Mouse (Mus musculus) lung, embryonic 14.5 days (tissue): ENCODE data around the gene Zfp978. TPM values are rescaled to one million over a fixed set of nuclear protein-coding genes. Genes with fewer than 3 reads are reported as not detected.
"Not testable (repeated sequence)": the region's sequence is repeated elsewhere in the genome, so short reads cannot be mapped to it uniquely, and the experiment has no call there.

Source experiments
- ATAC-seq: fragments of 200-750 bp; cut with Nextera tagmentation; 2 replicates; pipeline ENCODE4 v1.8.0; 2017; ENCODE audit warnings: mild to moderate bottlenecking, moderate TSS enrichment, moderate library complexity; ENCODE audit not compliant: insufficient read depth
- DNase-seq: peaks from one replicate; pipeline ENCODE4 v3.0.0-alpha.2; 2015
- H3K27ac ChIP-seq: fragments of 300-500 bp; sonication (generic); 2 replicates; pipeline ENCODE4 v1.5.1; 2014; ENCODE audit warnings: low read depth, mild to moderate bottlenecking, moderate library complexity
- H3K27me3 ChIP-seq: fragments of 300-500 bp; sonication (generic); 2 replicates; pipeline ENCODE4 v1.6.1; 2014; ENCODE audit warnings: low read length, control low read depth; ENCODE audit not compliant: insufficient read depth
- H3K36me3 ChIP-seq: fragments of 300-500 bp; sonication (generic); 2 replicates; pipeline ENCODE4 v1.6.1; 2014; ENCODE audit warnings: control low read depth; ENCODE audit not compliant: insufficient read depth
- H3K4me1 ChIP-seq: fragments of 300-500 bp; sonication (generic); 2 replicates; pipeline ENCODE4 v1.6.1; 2014; ENCODE audit warnings: antibody characterized with exemption, control low read depth; ENCODE audit not compliant: insufficient read depth
- H3K4me2 ChIP-seq: fragments of 300-500 bp; sonication (generic); 2 replicates; pipeline ENCODE4 v1.6.1; 2014; ENCODE audit warnings: mild to moderate bottlenecking
- H3K4me3 ChIP-seq: fragments of 300-500 bp; sonication (generic); 2 replicates; pipeline ENCODE4 v1.5.1; 2014; ENCODE audit warnings: low read depth, low read length
- H3K9ac ChIP-seq: fragments of 300-500 bp; sonication (generic); 2 replicates; pipeline ENCODE4 v1.6.1; 2014
- H3K9me3 ChIP-seq: fragments of 300-500 bp; sonication (generic); 2 replicates; pipeline ENCODE4 v1.6.1; 2016; ENCODE audit warnings: low read depth, low read length, control low read depth
- WGBS: fragments of 180-500 bp; shearing (Covaris S2); extraction: QIAGEN DNeasy Blood & Tissue Kit; methylation state at CpG from one replicate; pipeline ENCODE4 v1.1.7; 2014; 5-methylcytosine and 5-hydroxymethylcytosine counted together
- polyA plus RNA-seq: library from polyadenylated mRNA; unstranded; fragments of >200 nt; fragmentation: Nextera tagmentation; extraction: Ambion mirVana; gene quantifications from 2 replicates; pipeline ENCODE4 v1.2.1, GENCODE M21; 2014

Zfp978 gene
- polyA plus RNA-seq, 1 experiment from 2014 or later = 0.21 TPM

DNA sequence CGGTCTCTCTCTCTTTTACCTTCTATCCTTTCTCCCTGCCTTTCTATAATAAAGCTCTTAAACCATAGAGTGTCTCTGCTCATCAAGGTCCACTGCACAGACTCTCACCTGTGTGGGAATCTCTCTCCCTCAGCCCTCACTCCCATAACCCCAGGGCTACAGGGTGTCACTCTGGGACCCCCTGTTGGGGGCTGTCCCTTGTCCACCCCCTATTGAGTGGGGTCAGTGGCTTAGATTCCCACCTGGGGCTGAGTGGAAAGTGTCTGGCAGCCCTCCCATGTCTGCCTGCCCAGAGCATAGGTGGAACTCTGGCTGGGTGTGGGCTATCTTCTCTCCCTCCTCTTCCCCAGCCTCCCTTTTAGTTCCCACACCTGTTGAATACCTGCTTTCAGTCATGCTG, 37.6 kb downstream of the Zfp978 start:
- not testable (repeated sequence) for H3K9ac ChIP-seq, H3K27ac ChIP-seq, H3K27me3 ChIP-seq, H3K4me3 ChIP-seq, ATAC-seq, H3K36me3 ChIP-seq, H3K4me1 ChIP-seq, H3K4me2 ChIP-seq, DNase-seq
- peaks cover 34% of the 10 kb centered on the region for H3K9me3 ChIP-seq
- WGBS = 90% methylated on average over 1 of the region's 1 CpGs

- not testable (repeated sequence) for H3K27me3 ChIP-seq, H3K4me3 ChIP-seq, H3K36me3 ChIP-seq, DNase-seq, H3K4me2 ChIP-seq, H3K9ac ChIP-seq, H3K4me1 ChIP-seq, H3K27ac ChIP-seq, ATAC-seq
- WGBS = 77% methylated on average over 3 of the region's 3 CpGs
- H3K9me3 ChIP-seq = peaks cover 40% of the 10 kb centered on the region
Observed at GRCm38 (mm10) chr4:147399505-147399904, 38.4 kb downstream of the Zfp978 start.

DNA sequence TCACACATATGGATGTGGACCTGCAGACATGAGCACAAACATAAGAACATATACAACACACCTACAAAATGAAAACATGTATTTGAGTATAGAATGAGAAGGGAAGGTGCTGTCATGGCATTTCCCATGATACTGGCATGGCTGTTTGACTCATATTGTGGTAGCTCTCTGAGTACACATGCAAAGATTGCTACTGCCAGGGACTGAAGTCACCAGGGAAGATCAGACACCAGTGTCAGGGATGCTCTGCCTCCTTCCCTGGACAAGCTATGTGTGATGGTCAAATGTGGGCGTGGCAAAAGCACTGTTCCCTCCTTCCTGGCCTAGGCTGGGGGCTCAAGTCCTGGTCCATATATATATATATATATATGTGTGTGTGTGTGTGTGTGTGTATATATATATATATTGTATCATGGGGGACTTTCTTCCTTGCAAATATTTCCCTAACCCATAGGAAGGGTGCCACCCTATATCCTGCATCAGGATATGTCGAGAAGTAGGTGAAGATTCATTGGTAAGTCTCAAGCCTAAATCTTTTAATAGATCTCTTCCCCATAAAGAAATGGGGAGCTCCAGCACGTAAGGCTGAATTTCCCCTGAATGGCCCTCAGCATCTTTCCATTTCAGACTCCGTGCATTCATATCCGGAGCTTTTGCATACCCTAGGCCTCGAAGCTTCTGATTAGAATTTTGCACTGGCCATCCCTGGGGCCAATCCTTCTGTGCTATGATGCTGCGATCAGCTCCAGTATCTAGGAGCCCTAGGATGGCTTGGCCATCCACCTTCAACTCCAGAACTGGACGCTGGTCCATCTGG, 39.1 kb downstream of the Zfp978 start:
- not testable (repeated sequence) for H3K4me2 ChIP-seq, H3K4me1 ChIP-seq, H3K27me3 ChIP-seq, DNase-seq, H3K27ac ChIP-seq, H3K9ac ChIP-seq, H3K36me3 ChIP-seq, H3K4me3 ChIP-seq
- ATAC-seq = 0 out of 2 replicates have a peak, but pooled peaks have one; percentile 41
- H3K9me3 ChIP-seq = peaks cover 41% of the 10 kb centered on the region
- 84% methylated on average over 8 of the region's 8 CpGs for WGBS

- not testable (repeated sequence) for ATAC-seq, H3K27me3 ChIP-seq, DNase-seq, H3K4me1 ChIP-seq, H3K9ac ChIP-seq, H3K36me3 ChIP-seq, H3K4me2 ChIP-seq, H3K27ac ChIP-seq, H3K4me3 ChIP-seq
- 77% methylated on average over 15 of the region's 17 CpGs for WGBS
- H3K9me3 ChIP-seq = peaks cover 41% of the 10 kb centered on the region
Observed at GRCm38 (mm10) chr4:147400848-147401715, 40.0 kb downstream of the Zfp978 start.

GRCm38 (mm10) chr4:147401736-147402506, 40.8 kb downstream of the Zfp978 start:
- not testable (repeated sequence) for ATAC-seq, H3K4me2 ChIP-seq, H3K4me3 ChIP-seq, H3K27me3 ChIP-seq, H3K9ac ChIP-seq, H3K27ac ChIP-seq, H3K4me1 ChIP-seq, H3K36me3 ChIP-seq, DNase-seq
- peaks cover 38% of the 10 kb centered on the region for H3K9me3 ChIP-seq
- 77% methylated on average over 17 of the region's 17 CpGs for WGBS

DNA sequence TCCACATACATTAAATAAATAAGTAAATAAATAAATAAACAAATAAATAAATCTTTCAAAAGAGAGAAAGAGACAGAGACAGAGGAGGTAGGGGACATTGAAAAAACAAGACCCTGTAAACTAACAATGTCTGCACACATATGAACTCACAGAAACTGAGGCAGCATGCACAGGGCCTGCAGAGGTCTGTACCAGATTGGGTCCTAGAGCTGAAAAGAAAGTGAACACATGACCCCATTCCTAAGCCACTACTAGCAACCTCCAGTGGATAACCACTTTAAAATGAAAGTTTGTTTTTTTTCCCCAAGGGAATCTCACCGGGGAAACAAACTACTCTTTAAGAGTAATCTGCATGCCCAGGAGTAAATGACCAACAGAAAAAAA, 41.4 kb downstream of the Zfp978 start:
- ATAC-seq, H3K36me3 ChIP-seq, H3K9ac ChIP-seq, H3K4me1 ChIP-seq, H3K4me3 ChIP-seq, H3K4me2 ChIP-seq, DNase-seq, H3K27me3 ChIP-seq, H3K27ac ChIP-seq: not testable (repeated sequence)
- 17% methylated on average over 1 of the region's 1 CpGs for WGBS
- H3K9me3 ChIP-seq = peaks cover 35% of the 10 kb centered on the region

- not testable (repeated sequence) for H3K27ac ChIP-seq, H3K9ac ChIP-seq, H3K4me1 ChIP-seq, H3K4me2 ChIP-seq, ATAC-seq, H3K4me3 ChIP-seq, DNase-seq, H3K36me3 ChIP-seq, H3K27me3 ChIP-seq
- WGBS = 87% methylated on average over 6 of the region's 6 CpGs
- H3K9me3 ChIP-seq = peaks cover 33% of the 10 kb centered on the region
Observed at GRCm38 (mm10) chr4:147403509-147403908, 42.4 kb downstream of the Zfp978 start.

DNA sequence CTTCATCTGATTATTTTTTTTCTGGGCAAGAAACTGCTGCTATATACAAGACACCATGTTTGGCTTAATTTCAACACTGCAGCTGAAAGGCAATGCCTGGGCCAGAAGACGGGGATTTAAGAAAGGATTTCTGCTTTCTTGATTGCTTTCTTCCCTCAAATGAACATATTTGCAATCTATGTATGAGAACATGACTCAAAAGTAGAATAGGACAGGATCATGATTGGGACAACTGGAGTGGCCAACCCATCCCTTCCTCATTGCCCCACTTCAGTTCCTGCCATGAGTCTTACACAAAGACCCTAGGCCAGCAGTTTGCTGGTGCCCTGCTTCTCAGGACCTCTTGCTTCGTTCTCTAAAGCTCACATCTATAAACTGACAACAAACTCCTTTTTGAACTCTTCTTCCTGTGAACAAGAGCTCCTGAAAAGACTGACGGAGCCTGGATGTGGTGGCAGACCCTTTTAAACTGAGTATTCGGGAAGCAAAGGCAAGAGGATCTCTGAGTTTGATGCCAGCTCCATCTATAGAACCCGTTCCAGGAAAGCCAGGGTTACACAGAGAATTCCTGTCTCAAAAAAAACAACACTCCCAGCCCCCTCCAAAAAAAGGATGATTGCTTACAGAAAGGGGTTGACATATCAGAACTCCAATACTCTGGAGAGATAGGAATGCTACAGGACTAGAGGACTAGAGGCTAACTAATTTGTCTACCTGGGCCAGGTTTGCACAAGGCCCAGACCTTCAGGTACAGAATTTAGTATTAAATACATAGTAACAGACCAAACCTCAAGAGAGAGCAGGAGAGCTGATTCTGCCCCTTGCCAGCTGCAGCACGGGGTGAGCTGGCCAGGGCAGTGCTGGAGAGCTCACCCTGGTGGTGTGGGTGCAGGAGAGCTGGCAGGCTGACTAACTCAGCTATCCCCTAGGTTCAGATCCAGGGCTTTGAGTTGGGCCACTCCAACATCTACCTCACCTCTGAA, 43.1 kb downstream of the Zfp978 start:
- H3K4me1 ChIP-seq, DNase-seq, H3K9ac ChIP-seq, H3K27ac ChIP-seq, H3K4me2 ChIP-seq, H3K4me3 ChIP-seq, ATAC-seq, H3K36me3 ChIP-seq, H3K27me3 ChIP-seq: not testable (repeated sequence)
- 77% methylated on average over 5 of the region's 6 CpGs for WGBS
- peaks cover 40% of the 10 kb centered on the region for H3K9me3 ChIP-seq
